Mouse (Mus musculus) midbrain, postnatal 0 days (tissue): ENCODE measurements around the gene Sytl1. TPM values are rescaled to one million over a fixed set of nuclear protein-coding genes. Genes with fewer than 3 reads are reported as not detected.

Source experiments
- ATAC-seq: fragments of 200-750 bp; cut with Nextera tagmentation; 2 replicates; pipeline ENCODE4 v1.8.0; 2017; ENCODE audit warnings: moderate number of reproducible peaks, mild to moderate bottlenecking, moderate TSS enrichment, moderate library complexity; ENCODE audit not compliant: low FRiP score
- DNase-seq: peaks from one replicate; pipeline ENCODE4 v3.0.0-alpha.2; 2015; ENCODE audit warnings: low spot score
- H3K27ac ChIP-seq: fragments of 300-500 bp; sonication (generic); 2 replicates; pipeline ENCODE4 v1.5.1; 2014; ENCODE audit warnings: low read depth, mild to moderate bottlenecking, low read length, mixed read lengths
- H3K27me3 ChIP-seq: fragments of 300-500 bp; sonication (generic); 2 replicates; pipeline ENCODE4 v1.6.1; 2014; ENCODE audit warnings: low read length, control low read depth, mixed read lengths; ENCODE audit not compliant: insufficient read depth
- H3K36me3 ChIP-seq: fragments of 300-500 bp; sonication (generic); 2 replicates; pipeline ENCODE4 v1.6.1; 2014; ENCODE audit warnings: low read length, control low read depth, mixed read lengths; ENCODE audit not compliant: insufficient read depth
- H3K4me1 ChIP-seq: fragments of 300-500 bp; sonication (generic); 2 replicates; pipeline ENCODE4 v1.6.1; 2014; ENCODE audit warnings: mild to moderate bottlenecking, control low read depth, antibody characterized with exemption, low read length, mixed read lengths; ENCODE audit not compliant: insufficient read depth
- H3K4me2 ChIP-seq: fragments of 300-500 bp; sonication (generic); 2 replicates; pipeline ENCODE4 v1.6.1; 2014; ENCODE audit warnings: low read depth, mild to moderate bottlenecking, low read length, mixed read lengths; ENCODE audit not compliant: poor library complexity, severe bottlenecking
- H3K4me3 ChIP-seq: fragments of 300-500 bp; sonication (generic); 2 replicates; pipeline ENCODE4 v1.5.1; 2014; ENCODE audit warnings: low read depth, mild to moderate bottlenecking, low read length, moderate library complexity
- H3K9ac ChIP-seq: fragments of 300-500 bp; sonication (generic); replicated peaks from 2 replicates; pipeline ENCODE4 v1.6.1; 2014; ENCODE audit warnings: mild to moderate bottlenecking, low read length, moderate library complexity, mixed read lengths; ENCODE audit not compliant: poor library complexity, severe bottlenecking
- H3K9me3 ChIP-seq: fragments of 300-500 bp; sonication (generic); 2 replicates; pipeline ENCODE4 v1.6.1; 2016; ENCODE audit warnings: low read length, control low read depth
- CTCF ChIP-seq: IDR thresholded peaks from 2 replicates; pipeline ENCODE4 v1.5.1; 2016; ENCODE audit warnings: antibody characterized with exemption, mild to moderate bottlenecking
- WGBS: fragments of 180-500 bp; shearing (Covaris S2); extraction: QIAGEN DNeasy Blood & Tissue Kit; methylation state at CpG from one replicate; pipeline ENCODE4 v1.1.7; 2014; 5-methylcytosine and 5-hydroxymethylcytosine counted together
- polyA plus RNA-seq: library from polyadenylated mRNA; unstranded; fragments of >200 nt; fragmentation: Nextera tagmentation; extraction: Ambion mirVana; gene quantifications from 2 replicates; pipeline ENCODE4 v1.2.1, GENCODE M21; 2015
- total RNA-seq: library from RNA; depleted of rRNA; stranded (reverse); fragments of >200 nt; gene quantifications from 2 replicates; pipeline ENCODE4 v1.2.3, GENCODE M21; 2014; rRNA removed

The Sytl1 gene
- 1.6 TPM in 1 of 2 replicates, not detected in the other for total RNA-seq
- 0.21 and 0.26 TPM in 2 replicates for polyA plus RNA-seq

- H3K9me3 ChIP-seq, result no peaks in the 10 kb centered on the region
- H3K4me2 ChIP-seq, result no peak within 1 kb of the TSS
- DNase-seq (no peak), ATAC-seq (no peak)
- no peaks in the 10 kb centered on the region for H3K4me1 ChIP-seq
- TF ChIP-seq CTCF, result no peak
- no peak within 1 kb of the TSS for H3K9ac ChIP-seq
- H3K27ac ChIP-seq, result no peak within 1 kb of the TSS
- peaks cover 27% of the 10 kb centered on the region for H3K36me3 ChIP-seq
- H3K4me3 ChIP-seq, result no peak within 1 kb of the TSS
- no peaks in the 10 kb centered on the region for H3K27me3 ChIP-seq
- WGBS, result 48% methylated on average over 7 of the region's 7 CpGs
Observed at GRCm38 (mm10) chr4:133262882-133263281, at the start of gene Sytl1. Gene Sytl1, minus strand, starts transcription at chr4:133263113.

- DNase-seq (peak; percentile 89), ATAC-seq (no peak)
- 0% methylated on average over 3 of the region's 3 CpGs for WGBS
- Histone ChIP-seq H3K9me3 (no peaks in the 10 kb centered on the region), H3K4me1 (no peaks in the 10 kb centered on the region), H3K27ac (no peak overlapping the region), H3K36me3 (peaks cover 17% of the 10 kb centered on the region), H3K9ac (no peak overlapping the region), H3K4me3 (no peak overlapping the region), H3K4me2 (no peak overlapping the region), H3K27me3 (no peaks in the 10 kb centered on the region)
- TF ChIP-seq CTCF, result peak; percentile 97
Observed at GRCm38 (mm10) chr4:133309948-133310347, 47.0 kb upstream of the Sytl1 start.

GRCm38 (mm10) chr4:133307331-133307730, 44.4 kb upstream of the Sytl1 start:
- H3K9me3 ChIP-seq, result no peaks in the 10 kb centered on the region
- H3K4me1 ChIP-seq, result no peaks in the 10 kb centered on the region
- ATAC-seq (no peak), DNase-seq (no peak)
- no peak overlapping the region for H3K4me3 ChIP-seq
- WGBS, result 28% methylated on average over 3 of the region's 3 CpGs
- no peak overlapping the region for H3K4me2 ChIP-seq
- no peak overlapping the region for H3K9ac ChIP-seq
- H3K27me3 ChIP-seq, result no peaks in the 10 kb centered on the region
- peaks cover 28% of the 10 kb centered on the region for H3K36me3 ChIP-seq
- TF ChIP-seq CTCF, result peak; percentile 76
- no peak overlapping the region for H3K27ac ChIP-seq

- H3K36me3 ChIP-seq, result peaks cover 32% of the 10 kb centered on the region
- ATAC-seq, result no peak
- 92% methylated on average over 7 of the region's 7 CpGs for WGBS
- H3K9me3 ChIP-seq, result no peaks in the 10 kb centered on the region
- H3K9ac ChIP-seq, result no peak overlapping the region
- H3K4me1 ChIP-seq, result no peaks in the 10 kb centered on the region
- no peak overlapping the region for H3K4me3 ChIP-seq
- DNase-seq, result no peak
- H3K27ac ChIP-seq, result no peak overlapping the region
- H3K4me2 ChIP-seq, result no peak overlapping the region
- no peak for TF ChIP-seq CTCF
- H3K27me3 ChIP-seq, result no peaks in the 10 kb centered on the region
Observed at GRCm38 (mm10) chr4:133305825-133306224, 42.9 kb upstream of the Sytl1 start.

- no peaks in the 10 kb centered on the region for H3K4me1 ChIP-seq
- H3K4me3 ChIP-seq, result no peak overlapping the region
- no peak overlapping the region for H3K9ac ChIP-seq
- 94% methylated on average over 7 of the region's 7 CpGs for WGBS
- no peak overlapping the region for H3K4me2 ChIP-seq
- ATAC-seq (no peak), DNase-seq (no peak)
- H3K27ac ChIP-seq, result no peak overlapping the region
- no peak for TF ChIP-seq CTCF
- H3K9me3 ChIP-seq, result no peaks in the 10 kb centered on the region
- no peaks in the 10 kb centered on the region for H3K27me3 ChIP-seq
- H3K36me3 ChIP-seq, result peaks cover 41% of the 10 kb centered on the region
Observed at GRCm38 (mm10) chr4:133304770-133305169, 41.9 kb upstream of the Sytl1 start.

- no peak overlapping the region for H3K9ac ChIP-seq
- H3K4me3 ChIP-seq, result no peak overlapping the region
- no peak for TF ChIP-seq CTCF
- peaks cover 38% of the 10 kb centered on the region for H3K36me3 ChIP-seq
- DNase-seq (no peak), ATAC-seq (no peak)
- WGBS, result 86% methylated on average over 5 of the region's 5 CpGs
- no peak overlapping the region for H3K27ac ChIP-seq
- H3K4me1 ChIP-seq, result no peaks in the 10 kb centered on the region
- H3K4me2 ChIP-seq, result no peak overlapping the region
- no peaks in the 10 kb centered on the region for H3K9me3 ChIP-seq
- H3K27me3 ChIP-seq, result no peaks in the 10 kb centered on the region
Observed at GRCm38 (mm10) chr4:133302668-133303067, 39.8 kb upstream of the Sytl1 start.
